Mouse (Mus musculus) frontal cortex, adult 2 months (tissue): ENCODE measurements around the gene Nubpl. TPM values are rescaled to one million over a fixed set of nuclear protein-coding genes. Genes with fewer than 3 reads are reported as not detected.
A peak's percentile ranks its signal among the peaks of the same experiment; 100 is the strongest.

ENCODE experiments used
- DNase-seq, 2 experiments: peaks; one replicate each; pipeline ENCODE4 v3.0.0; 2022; ENCODE audit warnings: low spot score in 1 of 2; ENCODE audit errors: extremely low spot score in 1 of 2
- polyA plus RNA-seq: library from polyadenylated mRNA; depleted of rRNA; stranded (reverse); fragments of >200 nt; gene quantifications from 2 replicates; pipeline ENCODE4 v1.2.3, GENCODE M21; 2012; rRNA removed

Gene Nubpl
- polyA plus RNA-seq, 1 experiment = 4.0 TPM

DNA sequence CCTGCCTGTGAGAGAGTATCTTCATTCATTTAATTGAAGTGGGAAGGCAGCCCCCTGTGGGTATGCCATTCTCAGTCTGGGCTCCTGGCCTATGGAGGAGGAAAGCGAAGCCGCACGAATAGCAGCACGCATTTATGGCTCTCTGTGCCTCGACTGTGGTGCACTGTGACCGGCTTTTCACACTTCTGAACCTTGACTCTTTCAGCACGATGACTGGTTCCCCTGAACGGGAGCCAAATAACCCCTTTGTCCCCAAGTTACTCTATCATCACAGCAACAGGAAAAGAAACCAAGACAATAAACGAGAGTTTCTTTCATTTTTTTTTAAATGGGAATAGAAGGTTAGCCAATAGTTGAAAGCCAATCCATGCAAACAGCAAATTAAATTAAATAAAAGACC is 220.9 kb downstream of the Nubpl start:
- no peak for DNase-seq

DNA sequence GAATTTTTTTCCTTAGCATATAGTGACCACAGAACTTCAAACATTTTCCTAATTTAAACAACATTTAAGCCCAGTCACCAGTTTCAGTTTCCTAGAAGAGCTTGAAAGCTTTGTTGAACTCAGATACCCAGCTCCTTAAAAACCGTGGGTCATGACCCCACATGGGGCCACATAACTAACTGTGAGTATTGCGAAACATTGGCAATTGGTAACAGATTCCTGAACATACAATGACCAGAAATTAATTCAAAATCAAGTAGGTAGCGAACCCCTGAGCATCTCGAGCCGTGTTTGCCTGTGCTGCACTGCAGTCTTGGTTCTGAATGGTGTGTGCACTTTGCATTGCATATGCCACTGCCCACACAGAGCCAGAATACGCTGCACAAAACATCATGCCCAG is 221.6 kb downstream of the Nubpl start:
- no peak for DNase-seq

DNA sequence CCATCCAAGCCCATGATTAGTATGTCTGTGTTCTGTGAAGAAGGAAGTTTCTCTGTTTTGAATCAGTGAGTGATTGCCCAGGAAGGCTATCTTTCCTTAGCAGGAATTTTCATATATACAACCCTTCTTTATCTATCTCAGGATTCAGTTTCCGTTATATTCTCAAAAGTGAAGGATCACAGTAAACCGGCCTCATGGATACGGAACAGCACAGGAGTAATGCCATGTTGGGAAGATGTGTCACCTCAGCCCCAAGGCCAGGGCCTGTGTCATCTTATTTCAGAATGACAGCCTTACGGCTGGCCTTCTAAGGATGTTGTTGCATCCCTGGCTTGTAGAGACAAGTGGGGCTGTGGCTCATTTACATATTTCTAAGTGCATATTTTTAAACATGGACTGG is 231.0 kb downstream of the Nubpl start:
- DNase-seq = no peak

DNA sequence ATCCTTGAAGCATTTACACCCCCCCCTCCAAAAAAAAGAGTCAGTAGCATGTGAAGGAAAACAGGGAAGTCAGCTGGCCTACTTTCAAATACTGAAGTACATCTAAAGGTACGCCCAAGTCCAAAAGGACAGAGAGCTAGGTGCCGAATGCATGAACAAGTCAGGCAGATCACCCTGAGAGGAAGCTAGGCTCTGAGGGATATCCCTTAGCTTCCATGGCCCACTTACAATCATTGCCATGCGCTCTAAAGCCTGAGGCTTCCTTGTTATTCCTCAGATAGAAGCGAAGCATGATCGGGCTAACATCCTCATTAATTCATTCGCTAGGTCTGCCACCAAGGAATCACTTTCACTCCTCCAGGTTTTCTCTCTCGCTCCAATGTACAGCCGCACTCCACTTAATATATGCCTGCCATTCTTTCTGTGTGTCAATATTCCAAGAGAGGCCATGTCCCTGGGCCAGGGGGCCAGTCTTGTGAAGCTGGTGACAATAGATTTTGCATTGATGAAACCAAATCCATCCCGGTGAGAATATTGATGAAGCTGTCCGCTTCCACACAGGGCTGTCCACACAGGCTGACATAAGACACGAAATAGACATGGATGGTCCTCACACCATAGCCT is 237.7 kb downstream of the Nubpl start:
- no peak for DNase-seq

DNA sequence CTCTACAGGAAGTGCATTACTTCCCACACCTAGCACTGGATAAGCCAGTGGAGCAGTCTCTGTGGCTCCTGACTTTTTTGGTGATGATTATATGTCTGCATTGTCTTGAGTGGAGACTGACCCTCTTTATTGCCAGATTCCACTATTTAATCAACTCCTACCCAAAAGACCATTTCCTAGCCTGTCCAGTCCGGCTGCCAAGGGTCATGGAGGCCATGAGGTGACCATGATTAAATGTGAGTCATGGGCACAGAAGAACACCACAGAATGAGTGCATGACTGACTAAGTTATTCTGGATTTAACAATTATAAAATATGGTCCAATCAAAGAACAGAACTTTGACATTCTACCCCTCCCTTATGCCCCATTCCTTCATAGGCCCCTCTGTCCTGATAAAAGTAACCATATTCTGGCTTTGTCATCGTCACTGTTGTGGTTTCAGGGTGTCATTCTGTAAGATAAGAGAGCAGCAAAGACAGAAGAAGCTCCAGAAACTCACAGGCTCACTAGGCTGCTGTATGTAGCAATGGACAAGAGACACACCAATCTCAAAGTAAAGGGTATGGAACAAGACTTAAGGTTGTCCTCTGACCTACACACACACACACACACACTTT is 240.7 kb downstream of the Nubpl start:
- DNase-seq = no peak

DNA sequence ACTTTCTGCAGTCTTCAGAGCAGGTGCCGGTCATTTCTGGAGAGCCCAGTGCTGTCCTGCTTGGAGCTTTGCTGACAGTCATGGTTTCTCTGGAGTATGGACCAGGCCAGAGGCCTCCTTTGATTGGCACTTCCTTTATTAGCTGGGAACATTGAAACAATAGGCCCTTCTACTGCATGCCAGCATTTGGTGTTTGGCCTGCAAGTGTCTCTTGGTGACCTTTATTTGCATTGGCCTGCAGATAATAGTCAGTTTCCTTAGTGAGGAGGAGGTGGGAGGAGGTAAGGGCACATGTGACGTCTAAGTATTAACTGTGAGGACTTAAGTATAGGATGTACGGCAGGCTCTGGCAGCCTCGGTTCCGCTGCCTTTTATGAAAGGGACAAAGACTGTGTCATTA is 249.1 kb downstream of the Nubpl start:
- DNase-seq = peak in 1 of 2 experiments; percentile 22

DNA sequence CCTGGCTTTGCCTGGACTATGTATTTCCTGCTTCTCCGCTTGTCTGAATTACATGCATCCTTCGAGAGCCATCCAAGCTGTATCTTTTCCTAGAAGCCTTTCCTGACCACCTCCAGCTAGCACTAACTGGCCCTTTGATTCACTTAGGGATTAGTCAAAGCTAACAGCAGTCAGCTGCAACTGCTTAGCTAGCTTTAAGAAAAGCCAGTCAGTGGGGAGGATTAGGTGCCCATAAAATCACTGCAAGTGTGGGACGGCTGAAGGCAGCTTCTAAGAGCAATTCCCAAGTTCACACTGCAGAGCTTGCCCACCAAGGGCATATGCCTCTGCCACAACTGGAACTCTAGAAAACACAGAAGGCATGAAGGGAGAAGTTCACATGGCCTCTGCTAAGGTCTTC is 252.7 kb downstream of the Nubpl start:
- no peak for DNase-seq

DNA sequence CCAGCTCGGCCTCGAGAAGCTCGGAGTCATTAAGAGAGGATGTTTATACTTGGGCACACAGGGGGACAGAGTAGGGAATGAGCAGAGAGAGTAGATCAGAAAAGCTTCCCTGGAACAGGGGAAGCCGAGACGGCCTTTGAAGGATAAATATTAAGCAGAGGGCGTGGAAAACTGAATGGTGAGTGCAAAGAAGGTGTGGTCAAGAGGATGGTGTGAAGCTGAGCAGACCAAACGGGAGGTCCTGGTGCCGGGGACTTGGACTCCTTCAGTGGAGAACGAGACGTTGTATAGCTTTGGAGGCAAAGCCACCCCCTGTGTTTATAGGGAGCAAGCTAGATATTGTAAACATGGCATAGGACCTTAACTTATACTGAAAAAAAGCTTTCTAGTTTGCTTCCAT is 261.9 kb downstream of the Nubpl start:
- DNase-seq = no peak

DNA sequence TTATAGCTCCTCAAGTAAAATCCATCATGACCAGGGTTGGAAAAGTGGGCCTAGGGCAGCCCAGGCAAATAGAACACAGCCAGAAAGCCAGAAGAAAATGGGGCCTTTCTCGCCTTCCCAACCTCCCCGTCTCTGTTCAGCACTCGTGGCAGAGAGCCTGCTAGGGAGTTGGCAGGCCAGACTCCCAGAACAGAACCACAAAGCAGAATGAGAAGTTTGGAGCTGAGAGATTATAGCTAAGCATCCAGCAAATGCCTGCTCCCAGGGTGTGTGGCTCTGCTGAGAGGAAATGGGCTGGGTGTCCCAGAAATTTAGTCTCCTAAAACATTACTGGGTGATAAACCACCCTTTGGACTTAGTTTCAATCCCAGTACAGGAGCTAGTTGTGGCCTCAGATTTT is 262.6 kb downstream of the Nubpl start:
- peak; percentile 10 to 25 for DNase-seq

DNA sequence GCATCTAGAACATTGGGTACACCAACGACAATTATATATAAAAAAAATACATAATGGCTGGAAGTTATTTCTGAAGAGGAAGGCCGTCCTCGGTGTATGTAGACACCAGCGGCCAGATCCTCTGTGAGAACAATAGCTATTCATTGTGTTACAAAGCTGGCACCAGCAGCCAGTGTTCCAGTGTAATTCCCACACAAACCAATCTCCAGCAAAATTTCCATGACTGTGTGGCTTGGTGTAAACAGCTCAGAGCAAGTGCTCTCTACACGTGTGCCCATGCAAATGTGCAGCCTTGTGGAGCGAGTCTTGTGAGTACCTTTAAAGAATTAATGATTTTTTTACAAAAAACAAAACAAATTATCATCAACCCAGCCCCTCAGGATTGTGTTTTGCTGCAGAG is 263.7 kb downstream of the Nubpl start:
- DNase-seq = no peak

Other genes starting within 250 kb of the Nubpl start
- 5.8 and 6.8 TPM in 2 replicates for gene Heatr5a, start 126.4 kb upstream of the Nubpl start, polyA plus RNA-seq
- gene Dtd2, start 91.2 kb upstream of the Nubpl start, polyA plus RNA-seq = 12.7 and 16.0 TPM in 2 replicates
- gene Gpr33, start 69.7 kb upstream of the Nubpl start, polyA plus RNA-seq = not detected in 2 replicates